Mouse (Mus musculus) stomach, postnatal 0 days (tissue): ENCODE measurements around the gene Gse1.

Experiments
- CTCF ChIP-seq: IDR thresholded peaks from 2 replicates; pipeline ENCODE4 v1.5.1; 2016; ENCODE audit warnings: antibody characterized with exemption, low read depth, mild to moderate bottlenecking, moderate library complexity
- EP300 ChIP-seq: optimal IDR thresholded peaks from 2 replicates; pipeline ENCODE3; 2016; ENCODE audit warnings: antibody characterized with exemption

- TF ChIP-seq CTCF, result no peak
- TF ChIP-seq EP300, result no peak
Measured at GRCm38 (mm10) chr8:120216855-120217830, 11.1 kb upstream of the Gse1 start.
